Mouse (Mus musculus) liver, embryonic 11.5 days (tissue): ENCODE measurements around the gene Hectd4. TPM values are rescaled to one million over a fixed set of nuclear protein-coding genes. Genes with fewer than 3 reads are reported as not detected.
"Not testable (repeated sequence)": the region's sequence is repeated elsewhere in the genome, so short reads cannot be mapped to it uniquely, and the experiment has no call there.

Experiments
- ATAC-seq: fragments of 200-750 bp; cut with Nextera tagmentation; replicated peaks from 2 replicates; pipeline ENCODE4 v1.8.0; 2017; ENCODE audit warnings: moderate number of reproducible peaks, mild to moderate bottlenecking, moderate TSS enrichment, moderate library complexity; ENCODE audit not compliant: low FRiP score
- DNase-seq: peaks from one replicate; pipeline ENCODE4 v3.0.0-alpha.2; 2017; ENCODE audit warnings: low spot score
- H3K27ac ChIP-seq: fragments of 300-500 bp; sonication (generic); 2 replicates; pipeline ENCODE4 v1.5.1; 2014; ENCODE audit warnings: mild to moderate bottlenecking, low read depth, low read length, control low read depth
- H3K27me3 ChIP-seq: fragments of 300-500 bp; sonication (generic); replicated peaks from 2 replicates; pipeline ENCODE4 v1.6.1; 2014; ENCODE audit warnings: low read length, mixed read lengths; ENCODE audit not compliant: control insufficient read depth, insufficient read depth
- H3K36me3 ChIP-seq: fragments of 300-500 bp; sonication (generic); 2 replicates; pipeline ENCODE4 v1.6.1; 2014; ENCODE audit warnings: mild to moderate bottlenecking, low read length, moderate library complexity, mixed read lengths; ENCODE audit not compliant: control insufficient read depth, insufficient read depth
- H3K4me1 ChIP-seq: fragments of 300-500 bp; sonication (generic); replicated peaks from 2 replicates; pipeline ENCODE4 v1.6.1; 2014; ENCODE audit warnings: low read length, mixed read lengths; ENCODE audit not compliant: control insufficient read depth, insufficient read depth
- H3K4me2 ChIP-seq: fragments of 300-500 bp; sonication (generic); 2 replicates; pipeline ENCODE4 v1.6.1; 2014; ENCODE audit warnings: mild to moderate bottlenecking, control low read depth, moderate library complexity
- H3K4me3 ChIP-seq: fragments of 300-500 bp; sonication (generic); 2 replicates; pipeline ENCODE4 v1.5.1; 2014; ENCODE audit warnings: low read depth, low read length, control low read depth
- H3K9ac ChIP-seq: fragments of 300-500 bp; sonication (generic); 2 replicates; pipeline ENCODE4 v1.6.1; 2014; ENCODE audit warnings: low read depth, low read length, control low read depth
- H3K9me3 ChIP-seq: fragments of 300-500 bp; sonication (generic); 2 replicates; pipeline ENCODE4 v1.6.1; 2016; ENCODE audit warnings: low read length, inconsistent platforms, mixed read lengths; ENCODE audit not compliant: control insufficient read depth
- WGBS: fragments of 180-500 bp; shearing (Covaris S2); extraction: QIAGEN DNeasy Blood & Tissue Kit; methylation state at CpG from one replicate; pipeline ENCODE4 v1.1.7; 2014; 5-methylcytosine and 5-hydroxymethylcytosine counted together
- polyA plus RNA-seq: library from polyadenylated mRNA; unstranded; fragments of >200 nt; fragmentation: Nextera tagmentation; extraction: Ambion mirVana; gene quantifications from 2 replicates; pipeline ENCODE4 v1.2.1, GENCODE M21; 2014

Hectd4 gene
- polyA plus RNA-seq, 1 experiment from 2014 or later: 16.3 TPM

DNA sequence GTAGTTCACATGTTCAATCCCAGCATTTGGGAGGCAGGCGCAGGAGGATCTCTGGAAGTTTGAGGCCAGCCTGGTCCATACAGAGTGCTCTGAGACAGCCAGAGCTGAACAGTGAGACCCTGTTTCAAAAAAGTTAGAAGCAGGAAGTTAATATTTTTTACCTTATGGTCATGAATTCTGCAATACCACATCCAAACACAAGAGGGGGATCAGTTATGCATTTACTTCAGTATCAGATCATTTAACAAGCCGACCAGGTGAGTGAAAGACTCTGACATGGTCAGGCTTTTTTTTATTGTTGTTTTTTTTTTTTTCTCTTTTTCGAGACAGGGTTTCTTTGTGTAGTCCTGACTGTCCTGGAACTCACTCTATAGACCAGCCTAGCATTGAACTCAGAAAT is 18.3 kb upstream of the Hectd4 start:
- no peak overlapping the region for H3K4me2 ChIP-seq
- H3K4me1 ChIP-seq: peaks cover 32% of the 10 kb centered on the region
- DNase-seq (no peak), ATAC-seq (no peak)
- H3K9ac ChIP-seq: no peak overlapping the region
- H3K36me3 ChIP-seq: peaks cover 11% of the 10 kb centered on the region
- H3K4me3 ChIP-seq: no peak overlapping the region
- no peak overlapping the region for H3K27ac ChIP-seq
- no peaks in the 10 kb centered on the region for H3K27me3 ChIP-seq
- H3K9me3 ChIP-seq: no peaks in the 10 kb centered on the region
- WGBS: 37% methylated on average over 3 of the region's 3 CpGs

DNA sequence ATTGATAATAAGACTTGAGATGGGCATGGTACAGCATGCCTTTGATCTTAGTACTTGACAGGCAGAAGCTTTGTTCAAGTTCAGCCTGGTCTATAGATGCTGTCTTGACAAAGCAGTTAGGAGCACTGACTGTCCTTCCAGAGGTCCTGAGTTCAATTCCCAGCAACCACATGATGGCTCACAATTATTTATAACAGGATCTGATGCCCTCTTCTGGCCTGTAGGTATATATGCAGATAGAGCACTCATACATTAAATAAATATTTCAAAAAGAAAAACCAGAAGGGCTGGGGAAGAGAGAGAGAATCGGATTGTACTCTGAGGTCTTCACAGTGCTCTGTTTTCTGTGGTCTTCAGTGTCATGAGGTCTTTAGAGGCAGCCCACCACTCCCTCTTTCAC is 17.6 kb upstream of the Hectd4 start:
- ATAC-seq: no peak
- no peaks in the 10 kb centered on the region for H3K27me3 ChIP-seq
- no peak overlapping the region for H3K4me2 ChIP-seq
- no peak overlapping the region for H3K4me3 ChIP-seq
- 83% methylated on average over 1 of the region's 1 CpGs for WGBS
- H3K4me1 ChIP-seq: peaks cover 28% of the 10 kb centered on the region
- no peak for DNase-seq
- no peaks in the 10 kb centered on the region for H3K9me3 ChIP-seq
- H3K9ac ChIP-seq: no peak overlapping the region
- H3K36me3 ChIP-seq: peaks cover 18% of the 10 kb centered on the region
- H3K27ac ChIP-seq: no peak overlapping the region

DNA sequence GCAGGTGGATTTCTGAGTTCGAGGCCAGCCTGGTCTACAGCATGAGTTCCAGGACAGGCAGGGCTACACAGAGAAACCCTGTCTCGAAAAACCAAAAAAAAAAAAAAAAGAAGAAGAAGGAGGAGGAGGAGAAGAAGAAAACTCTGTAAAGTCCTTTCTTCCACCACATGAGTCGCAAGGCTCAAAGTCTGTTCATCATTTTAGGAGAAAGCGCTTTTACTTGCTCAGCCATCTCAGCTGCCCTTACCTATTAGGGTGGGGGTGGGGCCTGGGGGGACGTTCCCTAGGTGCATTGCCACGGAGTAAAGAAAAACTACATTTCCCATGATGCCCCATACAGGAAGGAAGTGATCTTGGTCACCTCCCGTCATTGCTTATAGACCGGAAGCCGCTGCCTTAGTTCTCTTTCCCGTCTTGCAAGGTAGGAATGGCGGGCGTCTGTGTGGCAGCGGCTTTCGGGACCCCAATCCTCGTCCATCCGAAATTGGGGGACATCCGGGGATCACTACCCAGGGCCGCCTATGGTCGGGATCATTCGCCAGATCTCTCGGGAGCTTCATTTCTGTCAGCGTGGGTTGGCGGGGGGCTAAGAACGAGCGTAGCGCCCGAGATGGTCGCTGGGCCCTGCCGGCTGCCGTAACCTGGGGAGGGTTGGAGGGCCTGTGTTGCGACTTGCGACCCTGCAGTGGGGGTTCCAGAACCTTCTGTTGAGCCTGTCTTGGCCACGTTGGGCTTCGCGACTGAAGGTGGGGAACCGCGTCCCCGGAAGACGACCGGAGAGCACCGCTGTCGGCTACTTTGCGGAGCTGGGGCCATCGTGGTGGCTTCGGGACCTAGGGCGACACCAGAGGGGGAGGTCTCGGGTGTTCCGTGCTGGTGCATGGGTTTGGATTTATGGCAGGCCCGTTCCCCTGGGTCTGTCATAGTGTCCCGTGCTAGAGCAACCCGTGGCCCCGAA is 15.6 kb upstream of the Hectd4 start, which contains the start of gene Rpl6:
Gene Rpl6 (plus strand): TSS at position 350 of the 958 bp plus-strand sequence.
- H3K36me3 ChIP-seq: peaks cover 34% of the 10 kb centered on the region
- H3K4me2 ChIP-seq: peak within 1 kb of the TSS; percentile 84
- DNase-seq (peak; percentile 79), ATAC-seq (peak; percentile 86)
- no peaks in the 10 kb centered on the region for H3K27me3 ChIP-seq
- peak within 1 kb of the TSS; percentile 98 for H3K4me3 ChIP-seq
- H3K9ac ChIP-seq: peak within 1 kb of the TSS; percentile 100
- peak within 1 kb of the TSS; percentile 91 for H3K27ac ChIP-seq
- 1% methylated on average over 52 of the region's 52 CpGs for WGBS
- peaks cover 23% of the 10 kb centered on the region for H3K4me1 ChIP-seq
- no peaks in the 10 kb centered on the region for H3K9me3 ChIP-seq

DNA sequence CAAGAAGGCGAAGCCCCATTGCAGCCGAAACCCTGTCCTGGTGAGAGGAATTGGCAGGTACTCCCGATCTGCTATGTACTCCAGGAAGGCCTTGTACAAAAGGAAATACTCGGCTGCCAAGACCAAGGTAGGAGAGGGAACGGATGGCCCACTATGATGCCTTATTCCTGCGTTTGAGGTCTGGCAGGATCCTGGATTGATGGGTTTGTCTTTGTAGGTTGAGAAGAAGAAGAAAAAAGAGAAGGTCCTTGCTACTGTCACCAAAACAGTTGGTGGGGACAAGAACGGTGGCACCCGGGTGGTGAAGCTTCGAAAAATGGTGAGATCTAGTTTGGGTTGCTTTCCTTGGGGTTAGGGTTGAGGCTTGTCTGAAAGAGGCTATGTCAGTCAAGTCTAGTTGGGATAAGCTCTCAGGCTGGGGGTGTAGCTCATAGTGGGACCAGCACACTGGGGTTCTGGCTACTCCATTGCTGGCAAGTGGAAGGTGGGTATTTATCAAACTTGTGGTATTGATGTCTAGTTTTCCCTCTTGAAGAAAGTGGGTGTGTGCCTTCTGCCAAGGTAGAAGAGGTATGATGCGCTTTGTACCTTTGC is 14.4 kb upstream of the Hectd4 start:
- not testable (repeated sequence) for H3K27me3 ChIP-seq, ATAC-seq, DNase-seq, H3K9me3 ChIP-seq
- Histone ChIP-seq H3K4me3 (peak overlapping the region; percentile 98), H3K4me2 (peak overlapping the region; percentile 84), H3K9ac (peak overlapping the region; percentile 100), H3K36me3 (peaks cover 44% of the 10 kb centered on the region), H3K27ac (peak overlapping the region; percentile 91; the same call in 1 of the 2 replicates), H3K4me1 (peaks cover 22% of the 10 kb centered on the region)
- 53% methylated on average over 8 of the region's 10 CpGs for WGBS

DNA sequence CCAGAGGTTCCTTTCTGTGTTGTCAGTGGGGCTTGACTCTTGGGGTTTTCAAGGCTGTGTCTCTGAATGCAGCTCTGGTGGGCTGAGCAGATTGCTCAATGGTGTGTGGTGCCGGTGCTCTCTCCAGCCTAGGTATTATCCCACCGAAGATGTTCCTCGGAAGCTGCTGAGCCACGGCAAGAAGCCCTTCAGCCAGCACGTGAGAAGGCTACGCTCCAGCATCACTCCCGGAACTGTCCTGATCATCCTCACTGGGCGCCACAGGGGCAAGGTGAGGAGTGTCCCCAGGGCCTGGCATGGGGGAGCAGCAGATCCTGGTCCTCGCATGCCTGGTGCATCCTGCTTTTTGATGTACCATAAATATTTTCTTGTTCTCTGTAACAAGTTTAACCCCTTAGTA is 13.5 kb upstream of the Hectd4 start:
- ATAC-seq (no peak), DNase-seq (no peak)
- Histone ChIP-seq H3K9ac (peak overlapping the region; percentile 100), H3K9me3 (no peaks in the 10 kb centered on the region), H3K4me1 (peaks cover 22% of the 10 kb centered on the region), H3K27ac (peak overlapping the region; percentile 91), H3K4me2 (peak overlapping the region; percentile 84), H3K4me3 (peak overlapping the region; percentile 98), H3K27me3 (no peaks in the 10 kb centered on the region), H3K36me3 (peaks cover 54% of the 10 kb centered on the region)
- WGBS: 77% methylated on average over 9 of the region's 9 CpGs

DNA sequence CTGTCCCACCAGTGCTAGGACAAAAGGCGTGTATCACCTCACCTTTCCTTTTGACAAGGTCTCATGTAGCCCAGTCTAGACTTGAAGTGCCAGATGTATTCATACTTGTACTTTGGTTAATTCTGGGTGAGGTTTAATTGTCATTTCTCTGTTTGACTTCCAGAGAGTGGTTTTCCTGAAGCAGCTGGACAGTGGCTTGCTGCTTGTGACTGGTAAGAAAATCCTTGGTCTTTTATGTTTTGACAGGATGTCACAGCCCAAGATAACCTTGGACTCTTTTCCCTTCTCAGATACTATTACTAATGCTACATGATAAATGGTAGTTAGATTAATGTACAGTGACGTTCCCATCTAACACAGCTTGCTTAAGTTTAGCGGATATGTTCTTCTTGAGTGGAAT is 13.0 kb upstream of the Hectd4 start:
- Histone ChIP-seq H3K4me1 (peaks cover 22% of the 10 kb centered on the region), H3K4me3 (peak overlapping the region; percentile 98), H3K36me3 (peaks cover 58% of the 10 kb centered on the region), H3K27me3 (no peaks in the 10 kb centered on the region), H3K4me2 (peak overlapping the region; percentile 84), H3K9me3 (no peaks in the 10 kb centered on the region), H3K27ac (0 out of 2 replicates have a peak overlapping the region, but pooled peaks have one; percentile 19), H3K9ac (0 out of 2 replicates have a peak overlapping the region, but pooled peaks have one; percentile 100)
- WGBS: 69% methylated on average over 3 of the region's 3 CpGs
- DNase-seq (no peak), ATAC-seq (no peak)

DNA sequence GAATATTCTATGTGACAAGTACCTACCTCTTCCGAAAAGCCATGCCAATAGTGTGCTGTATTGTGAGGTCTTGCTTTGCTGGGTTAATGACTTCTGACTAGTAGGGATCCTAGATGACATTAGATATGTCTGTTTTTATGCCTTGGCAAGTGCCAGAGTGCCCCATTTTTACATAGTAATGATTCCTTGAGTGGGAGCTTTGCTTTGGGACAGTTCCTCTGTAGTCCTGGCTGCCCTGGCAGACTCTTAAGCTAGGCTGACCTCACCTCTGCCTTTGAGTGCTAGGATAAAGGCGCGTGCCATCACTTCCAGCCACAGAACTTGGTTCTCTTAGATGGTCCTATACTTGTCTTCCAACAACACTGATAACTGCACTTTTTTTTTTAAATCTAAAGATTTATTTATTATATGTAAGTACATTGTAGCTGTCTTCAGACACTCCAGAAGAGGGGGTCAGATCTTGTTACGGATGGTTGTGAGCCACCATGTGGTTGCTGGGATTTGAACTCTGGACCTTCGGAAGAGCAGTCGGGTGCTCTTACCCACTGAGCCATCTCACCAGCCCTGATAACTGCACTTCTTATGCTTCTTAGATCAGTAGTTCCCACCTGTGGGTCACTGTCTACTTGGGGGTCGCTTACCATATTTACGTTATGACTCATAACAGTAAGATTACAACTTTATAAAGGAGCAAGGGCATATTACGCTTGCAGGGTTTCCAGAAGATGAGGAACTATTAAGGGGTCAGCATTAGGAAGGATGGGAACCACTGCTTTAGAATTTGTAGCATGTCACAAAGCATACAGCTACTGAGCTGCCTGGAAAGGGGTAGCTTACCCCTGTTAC is 10.0 kb upstream of the Hectd4 start:
- H3K4me3 ChIP-seq: no peak overlapping the region
- H3K27me3 ChIP-seq: no peaks in the 10 kb centered on the region
- no peak overlapping the region for H3K4me2 ChIP-seq
- DNase-seq (no peak), ATAC-seq (no peak)
- H3K9me3 ChIP-seq: no peaks in the 10 kb centered on the region
- peaks cover 22% of the 10 kb centered on the region for H3K4me1 ChIP-seq
- whole genome bisulfite sequencing: 87% methylated on average over 9 of the region's 9 CpGs
- H3K27ac ChIP-seq: no peak overlapping the region
- no peak overlapping the region for H3K9ac ChIP-seq
- H3K36me3 ChIP-seq: peaks cover 66% of the 10 kb centered on the region

DNA sequence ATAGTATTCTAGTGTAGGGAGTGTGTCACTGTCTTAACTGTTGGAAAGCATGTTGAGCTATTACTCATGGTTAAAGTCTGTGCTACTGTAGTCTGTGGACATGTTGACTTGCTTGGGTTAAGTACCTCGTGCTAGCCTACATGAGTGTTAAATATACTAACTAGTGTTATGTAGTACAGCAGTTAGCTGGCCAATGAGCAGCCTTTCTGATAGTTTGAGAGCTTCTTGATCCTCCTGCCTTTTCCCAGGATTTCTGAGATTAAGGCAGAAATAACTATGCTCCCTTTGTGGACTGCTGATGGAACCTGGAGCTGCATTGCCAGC is 9.5 kb upstream of the Hectd4 start:
- no peaks in the 10 kb centered on the region for H3K27me3 ChIP-seq
- no peak overlapping the region for H3K4me2 ChIP-seq
- DNase-seq (no peak), ATAC-seq (no peak)
- H3K4me1 ChIP-seq: peaks cover 22% of the 10 kb centered on the region
- 0 out of 2 replicates have a peak overlapping the region, but pooled peaks have one; percentile 9 for H3K27ac ChIP-seq
- H3K4me3 ChIP-seq: no peak overlapping the region
- no peaks in the 10 kb centered on the region for H3K9me3 ChIP-seq
- WGBS: 88% methylated on average over 1 of the region's 1 CpGs
- peaks cover 66% of the 10 kb centered on the region for H3K36me3 ChIP-seq
- H3K9ac ChIP-seq: no peak overlapping the region
